Mouse (Mus musculus): ENCODE results near the gene Kdm2b. TPM values are rescaled to one million over a fixed set of nuclear protein-coding genes. Genes with fewer than 3 reads are reported as not detected.

Kdm2b gene
- polyA plus RNA-seq, 1 experiment from 2014 or later, result 23.6 TPM

GRCm38 (mm10) chr5:122947534-122947933, 42.1 kb downstream of the Kdm2b start:
- Histone ChIP-seq H3K27ac (no peak overlapping the region), H3K36me3 (ENCODE audit: inconsistent target) (no peaks in the 10 kb centered on the region), H3K4me3 (ENCODE audit: inconsistent target) (no peak overlapping the region), H3K79me2 (ENCODE audit: inconsistent target) (no peaks in the 10 kb centered on the region)
- 90% methylated on average over 12 of the region's 12 CpGs for whole genome bisulfite sequencing (ENCODE audit: missing documents)

DNA sequence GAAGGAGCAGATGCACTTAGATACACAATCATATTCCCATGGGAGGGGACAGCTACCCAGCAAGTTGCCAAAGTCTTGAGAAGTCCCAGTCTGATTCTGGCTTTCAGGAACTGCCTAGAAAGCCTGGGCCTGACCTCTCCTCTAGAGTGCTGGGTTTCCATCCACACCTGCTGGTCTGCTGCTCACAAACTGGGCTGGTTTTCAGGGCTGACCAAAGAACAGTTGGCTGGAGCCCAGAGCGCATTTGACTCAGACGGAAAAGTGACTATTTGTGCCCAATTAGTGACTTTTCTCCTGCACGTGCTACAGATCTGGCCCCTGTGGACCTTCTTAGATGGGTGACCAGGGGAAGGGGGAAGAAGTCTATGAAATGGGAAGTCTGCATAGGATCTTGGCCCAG, 50.9 kb downstream of the Kdm2b start:
- no peak overlapping the region for H3K4me3 ChIP-seq (ENCODE audit: inconsistent target)
- no peak overlapping the region for H3K27ac ChIP-seq
- 97% methylated on average over 3 of the region's 3 CpGs for WGBS (ENCODE audit: missing documents)
- no peaks in the 10 kb centered on the region for H3K79me2 ChIP-seq (ENCODE audit: inconsistent target)
- H3K36me3 ChIP-seq (ENCODE audit: inconsistent target), result no peaks in the 10 kb centered on the region

- Histone ChIP-seq H3K79me2 (ENCODE audit: inconsistent target) (no peaks in the 10 kb centered on the region), H3K27ac (no peak overlapping the region), H3K36me3 (ENCODE audit: inconsistent target) (no peaks in the 10 kb centered on the region), H3K4me3 (ENCODE audit: inconsistent target) (no peak overlapping the region)
- WGBS (ENCODE audit: missing documents), result 93% methylated on average over 4 of the region's 4 CpGs
These were observed 51.6 kb downstream of the Kdm2b start for GRCm38 (mm10) chr5:122937958-122938540.

- H3K36me3 ChIP-seq (ENCODE audit: inconsistent target), result no peaks in the 10 kb centered on the region
- no peak overlapping the region for H3K27ac ChIP-seq
- 95% methylated on average over 6 of the region's 6 CpGs for WGBS (ENCODE audit: missing documents)
- no peaks in the 10 kb centered on the region for H3K79me2 ChIP-seq (ENCODE audit: inconsistent target)
- no peak overlapping the region for H3K4me3 ChIP-seq (ENCODE audit: inconsistent target)
These were observed 52.6 kb downstream of the Kdm2b start for GRCm38 (mm10) chr5:122937031-122937430.

DNA sequence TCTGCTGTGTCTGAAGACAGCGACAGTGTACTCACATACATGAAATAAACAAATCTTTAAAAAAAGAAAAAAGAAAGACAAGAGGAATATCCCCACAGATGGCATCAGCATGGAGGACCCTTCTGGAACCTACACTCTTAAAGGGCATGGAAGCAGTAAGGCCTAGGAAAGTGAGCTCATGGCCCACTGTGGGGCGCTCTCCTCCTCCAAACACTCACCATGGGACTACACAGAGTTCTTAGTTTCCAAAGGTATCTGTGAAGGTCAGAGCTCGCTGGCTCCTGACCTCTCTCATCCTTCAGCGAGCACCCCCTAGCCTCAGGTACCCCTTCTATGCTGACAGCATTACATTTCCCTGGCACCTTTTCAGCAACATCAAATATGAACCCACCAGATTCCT, 53.8 kb downstream of the Kdm2b start:
- no peak overlapping the region for H3K27ac ChIP-seq
- no peak overlapping the region for H3K4me3 ChIP-seq (ENCODE audit: inconsistent target)
- no peaks in the 10 kb centered on the region for H3K79me2 ChIP-seq (ENCODE audit: inconsistent target)
- H3K36me3 ChIP-seq (ENCODE audit: inconsistent target), result no peaks in the 10 kb centered on the region
- 95% methylated on average over 4 of the region's 4 CpGs for WGBS (ENCODE audit: missing documents)

DNA sequence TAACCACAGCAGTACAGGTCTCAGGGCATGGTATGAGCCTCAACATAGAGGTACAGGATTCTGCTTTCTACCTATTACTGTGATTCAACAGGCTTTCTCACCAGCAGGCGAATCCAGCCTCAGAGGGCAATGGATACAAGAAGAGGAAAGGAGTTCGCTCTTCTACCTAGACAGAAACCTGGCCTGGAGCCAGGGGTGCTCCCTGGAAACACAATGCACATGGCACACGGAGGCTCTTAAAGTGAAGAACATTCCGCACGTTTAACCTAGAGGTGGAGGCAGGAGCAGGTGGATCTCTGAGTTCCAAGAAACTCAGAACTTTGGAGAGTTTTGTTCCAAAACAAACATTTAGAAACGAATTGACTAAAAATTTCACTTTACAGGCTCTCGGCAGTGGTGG, 58.6 kb downstream of the Kdm2b start:
- H3K4me3 ChIP-seq (ENCODE audit: inconsistent target), result no peak overlapping the region
- H3K27ac ChIP-seq, result no peak overlapping the region
- no peaks in the 10 kb centered on the region for H3K36me3 ChIP-seq (ENCODE audit: inconsistent target)
- H3K79me2 ChIP-seq (ENCODE audit: inconsistent target), result no peaks in the 10 kb centered on the region
- 97% methylated on average over 7 of the region's 7 CpGs for WGBS (ENCODE audit: missing documents)

DNA sequence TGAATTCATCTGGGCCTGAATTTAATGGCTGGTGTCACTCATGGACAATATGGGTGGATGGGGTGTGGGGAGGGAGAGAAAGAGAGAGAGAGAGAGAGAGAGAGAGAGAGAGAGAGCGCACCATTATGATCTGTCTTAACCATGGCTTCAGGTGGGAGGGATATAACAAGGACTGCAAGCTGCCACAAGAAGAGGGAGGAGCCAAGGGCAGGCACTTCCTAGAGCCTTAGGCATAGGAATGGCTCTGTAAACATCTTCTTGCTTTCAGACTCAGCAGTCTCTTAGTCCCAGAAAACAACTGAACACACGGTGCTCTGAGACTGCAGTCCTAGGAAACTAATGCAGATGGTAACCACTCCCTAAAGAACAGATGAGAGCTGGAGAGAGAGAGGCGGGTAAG, 61.3 kb downstream of the Kdm2b start:
- no peak overlapping the region for H3K27ac ChIP-seq
- H3K79me2 ChIP-seq (ENCODE audit: inconsistent target), result no peaks in the 10 kb centered on the region
- no peak overlapping the region for H3K4me3 ChIP-seq (ENCODE audit: inconsistent target)
- WGBS (ENCODE audit: missing documents), result 85% methylated on average over 3 of the region's 3 CpGs
- no peaks in the 10 kb centered on the region for H3K36me3 ChIP-seq (ENCODE audit: inconsistent target)

- 94% methylated on average over 6 of the region's 6 CpGs for WGBS (ENCODE audit: missing documents)
- Histone ChIP-seq H3K79me2 (ENCODE audit: inconsistent target) (no peaks in the 10 kb centered on the region), H3K27ac (no peak overlapping the region), H3K36me3 (ENCODE audit: inconsistent target) (no peaks in the 10 kb centered on the region), H3K4me3 (ENCODE audit: inconsistent target) (no peak overlapping the region)
These were observed 61.9 kb downstream of the Kdm2b start for GRCm38 (mm10) chr5:122927703-122928102.

DNA sequence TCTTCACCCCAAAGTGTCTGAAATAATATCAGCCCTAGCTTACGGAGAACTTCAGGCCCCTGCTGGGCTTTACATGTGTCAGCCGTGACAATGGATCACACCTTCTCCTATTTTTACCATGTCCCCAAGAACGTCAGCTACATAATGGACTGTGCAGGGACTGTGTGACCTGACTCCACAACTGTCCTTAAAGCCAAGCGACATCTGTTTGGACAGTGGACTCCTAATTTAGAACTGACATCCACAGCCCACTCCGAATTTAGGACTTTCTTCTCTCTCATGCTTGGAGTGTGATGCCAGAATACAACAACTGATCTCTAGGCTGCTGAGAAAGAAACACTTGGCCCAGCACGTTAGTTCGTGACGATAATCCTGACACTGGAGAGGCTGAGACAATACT, 62.5 kb downstream of the Kdm2b start:
- WGBS (ENCODE audit: missing documents), result 96% methylated on average over 8 of the region's 8 CpGs

GRCm38 (mm10) chr5:122926341-122926740, 63.3 kb downstream of the Kdm2b start:
- no peak overlapping the region for H3K4me3 ChIP-seq (ENCODE audit: inconsistent target)
- no peaks in the 10 kb centered on the region for H3K79me2 ChIP-seq (ENCODE audit: inconsistent target)
- 93% methylated on average over 3 of the region's 3 CpGs for WGBS (ENCODE audit: missing documents)
- H3K27ac ChIP-seq, result no peak overlapping the region
- no peaks in the 10 kb centered on the region for H3K36me3 ChIP-seq (ENCODE audit: inconsistent target)

More for the DNA sequence above, 62.5 kb downstream of the Kdm2b start:
- no peaks in the 10 kb centered on the region for H3K79me2 ChIP-seq (ENCODE audit: inconsistent target)
- no peak overlapping the region for H3K27ac ChIP-seq
- H3K36me3 ChIP-seq (ENCODE audit: inconsistent target), result no peaks in the 10 kb centered on the region
- H3K4me3 ChIP-seq (ENCODE audit: inconsistent target), result no peak overlapping the region

DNA sequence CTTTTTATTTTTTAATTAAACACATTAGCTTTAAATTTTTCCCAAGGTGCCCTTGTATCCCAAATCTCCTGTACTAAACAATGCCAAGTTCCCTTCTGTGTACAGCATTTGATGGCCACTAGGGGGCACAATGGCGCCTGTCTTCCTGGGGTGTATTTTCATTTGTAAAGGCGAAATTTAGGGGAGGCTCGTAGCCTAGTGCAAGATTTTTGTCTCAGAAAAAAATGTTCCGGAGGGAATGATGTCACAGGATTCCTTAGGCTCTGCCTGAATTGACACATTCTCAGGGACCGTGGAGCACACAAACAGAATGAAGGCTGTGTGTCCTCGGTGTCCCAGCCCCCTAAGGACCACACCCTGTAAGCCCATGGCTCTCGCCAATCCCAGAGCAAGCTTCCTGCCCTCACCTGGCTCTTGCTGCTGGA, 64.1 kb downstream of the Kdm2b start:
- Histone ChIP-seq H3K27ac (no peak overlapping the region), H3K4me3 (ENCODE audit: inconsistent target) (no peak overlapping the region), H3K36me3 (ENCODE audit: inconsistent target) (no peaks in the 10 kb centered on the region), H3K79me2 (ENCODE audit: inconsistent target) (no peaks in the 10 kb centered on the region)
- 27% methylated on average over 6 of the region's 7 CpGs for WGBS (ENCODE audit: missing documents)

GRCm38 (mm10) chr5:122923871-122924465, 65.7 kb downstream of the Kdm2b start:
- H3K4me3 ChIP-seq (ENCODE audit: inconsistent target), result no peak overlapping the region
- WGBS (ENCODE audit: missing documents), result 95% methylated on average over 10 of the region's 10 CpGs
- no peak overlapping the region for H3K27ac ChIP-seq
- no peaks in the 10 kb centered on the region for H3K79me2 ChIP-seq (ENCODE audit: inconsistent target)
- H3K36me3 ChIP-seq (ENCODE audit: inconsistent target), result no peaks in the 10 kb centered on the region

DNA sequence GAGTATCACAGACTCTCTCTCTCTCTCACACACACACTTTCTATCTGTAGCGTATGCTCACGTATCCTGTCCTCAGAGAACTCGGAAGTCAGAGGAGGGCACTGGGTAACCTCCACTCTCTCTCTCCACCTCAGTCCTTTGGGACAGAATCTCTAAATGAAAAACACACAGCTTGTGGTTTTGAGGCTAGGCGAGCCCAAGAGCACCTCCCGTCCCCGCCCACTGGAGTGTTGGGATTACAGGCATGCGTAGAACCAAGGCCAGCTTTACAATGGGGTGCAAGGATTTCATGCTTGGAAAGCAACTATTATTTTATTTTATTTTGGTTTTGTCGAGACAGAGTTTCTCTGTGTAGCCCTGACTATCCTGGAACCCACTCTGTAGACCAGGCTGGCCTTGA, 67.7 kb downstream of the Kdm2b start:
- WGBS (ENCODE audit: missing documents), result 92% methylated on average over 8 of the region's 8 CpGs
- Histone ChIP-seq H3K27ac (no peak overlapping the region), H3K79me2 (ENCODE audit: inconsistent target) (no peaks in the 10 kb centered on the region), H3K4me3 (ENCODE audit: inconsistent target) (no peak overlapping the region), H3K36me3 (ENCODE audit: inconsistent target) (no peaks in the 10 kb centered on the region)

GRCm38 (mm10) chr5:122920557-122920956, 69.1 kb downstream of the Kdm2b start:
- no peak overlapping the region for H3K4me3 ChIP-seq (ENCODE audit: inconsistent target)
- 84% methylated on average over 5 of the region's 5 CpGs for WGBS (ENCODE audit: missing documents)
- H3K36me3 ChIP-seq (ENCODE audit: inconsistent target), result no peaks in the 10 kb centered on the region
- H3K27ac ChIP-seq, result no peak overlapping the region
- no peaks in the 10 kb centered on the region for H3K79me2 ChIP-seq (ENCODE audit: inconsistent target)

GRCm38 (mm10) chr5:122917982-122918711, 71.5 kb downstream of the Kdm2b start:
- WGBS (ENCODE audit: missing documents), result 92% methylated on average over 6 of the region's 7 CpGs
- Histone ChIP-seq H3K4me3 (ENCODE audit: inconsistent target) (no peak overlapping the region), H3K36me3 (ENCODE audit: inconsistent target) (no peaks in the 10 kb centered on the region), H3K27ac (no peak overlapping the region), H3K79me2 (ENCODE audit: inconsistent target) (no peaks in the 10 kb centered on the region)
